Mouse (Mus musculus) ovary, postnatal 36 days (tissue): ENCODE measurements around the gene 5530400C23Rik.
"Not testable (repeated sequence)": the region's sequence is repeated elsewhere in the genome, so short reads cannot be mapped to it uniquely, and the experiment has no call there.

Source experiments
- DNase-seq: peaks from one replicate; pipeline ENCODE4 v3.0.0; 2022; ENCODE audit warnings: low spot score, mixed read lengths

Gene 5530400C23Rik

DNA sequence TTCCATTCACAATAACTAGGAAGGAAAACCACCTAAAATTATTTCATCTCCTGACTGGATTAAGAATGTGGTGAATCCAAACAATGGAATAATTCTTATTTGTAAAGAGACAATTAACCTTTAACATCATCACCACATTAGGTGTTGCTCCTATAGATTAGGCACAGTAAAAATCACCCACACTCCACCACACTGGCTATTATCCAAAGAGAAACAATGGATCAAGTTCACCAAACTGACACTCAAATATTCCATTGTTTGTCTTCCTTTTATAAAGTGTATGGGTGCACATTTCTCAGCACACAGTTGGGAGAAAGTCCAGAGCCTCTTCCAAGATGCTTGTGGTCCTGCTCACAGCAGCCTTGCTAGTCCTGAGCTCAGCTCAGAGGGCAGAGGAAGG, at the start of gene 5530400C23Rik:
5530400C23Rik (plus strand) TSS at position 301 of the 400 bp plus-strand sequence.
- not testable (repeated sequence) for DNase-seq

DNA sequence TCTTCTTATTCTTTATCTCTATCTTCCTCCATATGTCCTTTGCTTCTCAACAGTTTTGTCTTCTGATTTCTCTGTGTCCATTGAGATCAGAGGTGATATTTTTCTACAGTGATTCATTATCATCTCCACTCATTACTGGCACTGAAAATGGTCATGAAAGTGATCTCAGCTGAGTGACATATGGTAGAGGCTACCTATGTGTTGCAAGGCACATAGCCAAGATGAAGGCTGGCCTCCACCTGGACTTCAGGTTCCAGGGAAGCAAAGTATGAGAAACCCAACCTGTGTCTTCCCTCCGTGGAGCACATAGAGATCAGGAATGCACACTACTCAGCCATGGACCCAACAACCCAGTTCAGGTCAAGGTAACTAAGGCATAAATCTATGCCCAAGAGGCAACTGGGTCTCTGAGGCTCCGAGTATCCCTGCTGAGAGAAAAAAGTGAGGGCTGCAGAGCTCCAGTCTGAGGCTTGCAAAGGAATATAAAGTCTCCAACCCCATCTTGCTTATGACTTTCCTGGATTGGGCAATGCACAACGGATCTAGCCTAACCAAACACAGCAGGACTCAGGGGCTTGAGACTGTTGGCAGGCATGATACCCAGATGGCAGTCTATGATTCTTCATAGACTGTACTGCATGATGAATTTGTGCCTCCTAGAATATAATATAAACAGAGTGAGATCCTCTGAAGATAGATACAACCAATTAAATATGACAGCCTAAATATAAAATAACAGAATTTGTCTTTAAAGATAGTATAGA, 14.1 kb downstream of the 5530400C23Rik start:
- DNase-seq = no peak

DNA sequence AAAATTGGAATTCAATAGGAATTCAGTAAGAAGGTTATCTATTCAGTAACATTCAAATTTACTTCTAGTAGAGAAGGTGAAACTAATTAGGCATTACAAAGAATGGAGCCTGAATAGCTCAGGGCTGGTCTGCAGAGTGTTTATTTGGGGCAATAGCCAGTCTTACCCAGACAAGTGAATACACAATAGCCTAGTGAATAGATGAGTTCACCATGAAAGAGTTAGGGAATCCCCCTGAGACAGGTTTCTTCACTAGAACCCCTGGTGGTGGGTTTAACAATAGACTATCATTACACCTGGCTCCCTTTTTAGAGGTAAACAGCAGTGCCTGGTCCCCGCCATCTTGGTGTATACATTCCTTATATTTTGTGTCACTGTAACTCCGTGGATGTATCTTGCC, 21.9 kb downstream of the 5530400C23Rik start:
- DNase-seq = not testable (repeated sequence)

DNA sequence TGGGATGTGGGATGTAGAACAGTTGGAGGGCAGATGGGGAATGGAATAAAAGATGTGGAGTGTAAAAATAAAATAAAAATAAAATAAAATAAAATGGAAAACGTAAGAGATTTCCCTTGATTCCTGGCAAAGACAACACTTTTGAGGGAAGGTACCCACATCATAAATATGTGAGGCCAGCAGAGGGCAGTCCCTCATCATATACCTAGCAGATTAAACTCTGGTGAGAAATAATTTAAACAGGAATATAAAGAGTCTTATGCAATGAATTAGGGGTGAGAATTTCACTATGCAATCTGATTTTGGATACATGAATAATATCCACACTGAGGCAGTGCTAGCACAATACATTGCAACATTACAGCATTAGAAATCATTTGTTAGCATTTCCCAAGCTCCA, 46.5 kb downstream of the 5530400C23Rik start:
- no peak for DNase-seq

GRCm38 (mm10) chr6:133341731-133342130, 49.7 kb downstream of the 5530400C23Rik start:
- DNase-seq = not testable (repeated sequence)
